Mouse (Mus musculus) forebrain, embryonic 13.5 days (tissue): ENCODE results near the gene Pdlim1. TPM values are rescaled to one million over a fixed set of nuclear protein-coding genes. Genes with fewer than 3 reads are reported as not detected.

Source experiments
- ATAC-seq: fragments of 200-750 bp; cut with Nextera tagmentation; 2 replicates; pipeline ENCODE4 v1.8.0; 2017
- H3K27ac ChIP-seq: fragments of 300-500 bp; sonication (generic); 2 replicates; pipeline ENCODE4 v1.5.1; 2015; ENCODE audit warnings: inconsistent platforms, mild to moderate bottlenecking, moderate library complexity
- H3K27me3 ChIP-seq: fragments of 300-500 bp; sonication (generic); 2 replicates; pipeline ENCODE4 v1.6.1; 2015; ENCODE audit warnings: mild to moderate bottlenecking, inconsistent platforms
- H3K36me3 ChIP-seq: fragments of 300-500 bp; sonication (generic); 2 replicates; pipeline ENCODE4 v1.6.1; 2015; ENCODE audit warnings: mild to moderate bottlenecking, inconsistent platforms; ENCODE audit not compliant: poor library complexity, severe bottlenecking
- H3K4me1 ChIP-seq: fragments of 300-500 bp; sonication (generic); 2 replicates; pipeline ENCODE4 v1.6.1; 2015; ENCODE audit warnings: inconsistent platforms
- H3K4me2 ChIP-seq: fragments of 300-500 bp; sonication (generic); 2 replicates; pipeline ENCODE4 v1.6.1; 2015; ENCODE audit warnings: inconsistent platforms, mild to moderate bottlenecking, moderate library complexity
- H3K4me3 ChIP-seq: fragments of 300-500 bp; sonication (generic); 2 replicates; pipeline ENCODE4 v1.5.1; 2015; ENCODE audit warnings: mild to moderate bottlenecking, inconsistent platforms
- H3K9ac ChIP-seq: fragments of 300-500 bp; sonication (generic); 2 replicates; pipeline ENCODE4 v1.6.1; 2015; ENCODE audit warnings: mild to moderate bottlenecking, inconsistent platforms
- H3K9me3 ChIP-seq: fragments of 300-500 bp; sonication (generic); replicated peaks from 2 replicates; pipeline ENCODE4 v1.6.1; 2016; ENCODE audit warnings: inconsistent platforms
- WGBS: fragments of 180-500 bp; shearing (Covaris S2); methylation state at CpG from one replicate; pipeline ENCODE4 v1.1.7; 2015; 5-methylcytosine and 5-hydroxymethylcytosine counted together
- polyA plus RNA-seq: library from polyadenylated mRNA; unstranded; fragments of >200 nt; fragmentation: Nextera tagmentation; extraction: Ambion mirVana; gene quantifications from 2 replicates; pipeline ENCODE4 v1.2.1, GENCODE M21; 2015

Gene Pdlim1
- polyA plus RNA-seq, 1 experiment from 2014 or later: 38.5 TPM

- WGBS: 91% methylated on average over 8 of the region's 8 CpGs
- Histone ChIP-seq H3K9me3 (no peaks in the 10 kb centered on the region), H3K4me1 (no peaks in the 10 kb centered on the region), H3K4me3 (no peak overlapping the region), H3K36me3 (no peaks in the 10 kb centered on the region), H3K27ac (no peak overlapping the region), H3K9ac (no peak overlapping the region), H3K27me3 (no peaks in the 10 kb centered on the region), H3K4me2 (no peak overlapping the region)
- no peak for ATAC-seq
These were observed 6.9 kb upstream of the Pdlim1 start for GRCm38 (mm10) chr19:40278372-40279023.

- Histone ChIP-seq H3K4me1 (peaks cover 4% of the 10 kb centered on the region; the same call in 1 of the 2 replicates), H3K9ac (no peak overlapping the region), H3K9me3 (no peaks in the 10 kb centered on the region), H3K27ac (no peak overlapping the region), H3K4me3 (no peak overlapping the region), H3K4me2 (no peak overlapping the region), H3K36me3 (no peaks in the 10 kb centered on the region), H3K27me3 (peaks cover 8% of the 10 kb centered on the region)
- ATAC-seq: no peak
- WGBS: 90% methylated on average over 8 of the region's 8 CpGs
These were observed 5.9 kb upstream of the Pdlim1 start for GRCm38 (mm10) chr19:40277494-40277893.

GRCm38 (mm10) chr19:40275401-40276188 is 4.0 kb upstream of the Pdlim1 start:
- ATAC-seq: no peak
- 91% methylated on average over 14 of the region's 14 CpGs for WGBS
- H3K4me3 ChIP-seq: no peak overlapping the region
- H3K9me3 ChIP-seq: no peaks in the 10 kb centered on the region
- H3K27ac ChIP-seq: no peak overlapping the region
- H3K4me2 ChIP-seq: no peak overlapping the region
- peaks cover 27% of the 10 kb centered on the region for H3K27me3 ChIP-seq
- H3K36me3 ChIP-seq: no peaks in the 10 kb centered on the region
- H3K4me1 ChIP-seq: peaks cover 16% of the 10 kb centered on the region
- no peak overlapping the region for H3K9ac ChIP-seq

- 8% methylated on average over 13 of the region's 13 CpGs for WGBS
- Histone ChIP-seq H3K9me3 (no peaks in the 10 kb centered on the region), H3K4me1 (peaks cover 27% of the 10 kb centered on the region), H3K4me3 (no peak overlapping the region), H3K9ac (no peak overlapping the region), H3K4me2 (no peak overlapping the region), H3K36me3 (no peaks in the 10 kb centered on the region), H3K27me3 (peaks cover 36% of the 10 kb centered on the region), H3K27ac (no peak overlapping the region)
- ATAC-seq: no peak
These were observed 1.0 kb upstream of the Pdlim1 start for GRCm38 (mm10) chr19:40272674-40273073.

- peak overlapping the region; percentile 95 for H3K4me2 ChIP-seq
- H3K4me3 ChIP-seq: peak overlapping the region; percentile 59
- H3K4me1 ChIP-seq: peaks cover 27% of the 10 kb centered on the region
- no peaks in the 10 kb centered on the region for H3K9me3 ChIP-seq
- ATAC-seq: peak; percentile 71
- H3K27me3 ChIP-seq: peaks cover 36% of the 10 kb centered on the region
- no peaks in the 10 kb centered on the region for H3K36me3 ChIP-seq
- H3K9ac ChIP-seq: peak overlapping the region; percentile 68
- no peak overlapping the region for H3K27ac ChIP-seq
- WGBS: 8% methylated on average over 63 of the region's 63 CpGs
These were observed 1.0 kb downstream of the Pdlim1 start for GRCm38 (mm10) chr19:40270351-40271307.

- Histone ChIP-seq H3K9ac (no peak overlapping the region), H3K36me3 (no peaks in the 10 kb centered on the region), H3K4me3 (no peak overlapping the region), H3K9me3 (no peaks in the 10 kb centered on the region), H3K27ac (no peak overlapping the region), H3K27me3 (peaks cover 36% of the 10 kb centered on the region), H3K4me1 (peaks cover 27% of the 10 kb centered on the region), H3K4me2 (peak overlapping the region; percentile 95; the same call in 1 of the 2 replicates)
- no peak for ATAC-seq
- 52% methylated on average over 5 of the region's 5 CpGs for WGBS
These were observed 2.1 kb downstream of the Pdlim1 start for GRCm38 (mm10) chr19:40269526-40269925.

- H3K36me3 ChIP-seq: no peaks in the 10 kb centered on the region
- H3K4me1 ChIP-seq: peaks cover 27% of the 10 kb centered on the region
- no peaks in the 10 kb centered on the region for H3K9me3 ChIP-seq
- no peak overlapping the region for H3K9ac ChIP-seq
- H3K4me2 ChIP-seq: no peak overlapping the region
- WGBS: 87% methylated on average over 3 of the region's 3 CpGs
- no peak overlapping the region for H3K27ac ChIP-seq
- ATAC-seq: no peak
- H3K4me3 ChIP-seq: no peak overlapping the region
- H3K27me3 ChIP-seq: peaks cover 36% of the 10 kb centered on the region
These were observed 3.1 kb downstream of the Pdlim1 start for GRCm38 (mm10) chr19:40268493-40268892.

GRCm38 (mm10) chr19:40267380-40267779 is 4.3 kb downstream of the Pdlim1 start:
- H3K36me3 ChIP-seq: no peaks in the 10 kb centered on the region
- H3K4me3 ChIP-seq: no peak overlapping the region
- ATAC-seq: no peak
- peaks cover 27% of the 10 kb centered on the region for H3K27me3 ChIP-seq
- H3K4me1 ChIP-seq: peaks cover 23% of the 10 kb centered on the region
- H3K9me3 ChIP-seq: no peaks in the 10 kb centered on the region
- 92% methylated on average over 1 of the region's 1 CpGs for WGBS
- H3K9ac ChIP-seq: no peak overlapping the region
- no peak overlapping the region for H3K4me2 ChIP-seq
- H3K27ac ChIP-seq: no peak overlapping the region

GRCm38 (mm10) chr19:40259485-40259884 is 12.2 kb downstream of the Pdlim1 start:
- no peak overlapping the region for H3K4me2 ChIP-seq
- no peaks in the 10 kb centered on the region for H3K9me3 ChIP-seq
- no peak overlapping the region for H3K9ac ChIP-seq
- no peaks in the 10 kb centered on the region; the same call in 1 of the 2 replicates for H3K36me3 ChIP-seq
- no peaks in the 10 kb centered on the region for H3K27me3 ChIP-seq
- 97% methylated on average over 1 of the region's 1 CpGs for WGBS
- no peak for ATAC-seq
- no peaks in the 10 kb centered on the region for H3K4me1 ChIP-seq
- H3K27ac ChIP-seq: no peak overlapping the region
- no peak overlapping the region for H3K4me3 ChIP-seq

- H3K4me2 ChIP-seq: no peak overlapping the region
- H3K4me1 ChIP-seq: no peaks in the 10 kb centered on the region
- H3K9ac ChIP-seq: no peak overlapping the region
- WGBS: 83% methylated on average over 4 of the region's 4 CpGs
- H3K4me3 ChIP-seq: no peak overlapping the region
- H3K36me3 ChIP-seq: no peaks in the 10 kb centered on the region; the same call in 1 of the 2 replicates
- no peak for ATAC-seq
- H3K9me3 ChIP-seq: no peaks in the 10 kb centered on the region
- no peak overlapping the region for H3K27ac ChIP-seq
- no peaks in the 10 kb centered on the region for H3K27me3 ChIP-seq
These were observed 14.2 kb downstream of the Pdlim1 start for GRCm38 (mm10) chr19:40257396-40257795.

GRCm38 (mm10) chr19:40256376-40257050 is 15.1 kb downstream of the Pdlim1 start:
- ATAC-seq: no peak
- Histone ChIP-seq H3K4me2 (no peak overlapping the region), H3K9ac (no peak overlapping the region), H3K27ac (no peak overlapping the region), H3K36me3 (no peaks in the 10 kb centered on the region; the same call in 1 of the 2 replicates), H3K4me3 (no peak overlapping the region), H3K9me3 (no peaks in the 10 kb centered on the region), H3K27me3 (no peaks in the 10 kb centered on the region), H3K4me1 (no peaks in the 10 kb centered on the region)
- 89% methylated on average over 2 of the region's 2 CpGs for WGBS
